Mouse (Mus musculus) E14TG2a.4 (cell line): ENCODE measurements at regions not wholly inside any gene's neighbourhood (a gene's known extent, or its start where the extent isn't known, plus 50 kb on each side); places are given as distances from the start of the nearest gene placed in this dataset.

ENCODE experiments used
- CTCF ChIP-seq: conservative IDR thresholded peaks from 2 replicates; pipeline ENCODE4 v1.5.1; 2014; ENCODE audit warnings: low read length
- NANOG ChIP-seq: IDR thresholded peaks from 2 replicates; pipeline ENCODE4 v1.6.1; 2014; ENCODE audit warnings: borderline replicate concordance, low read length, mixed read lengths

DNA sequence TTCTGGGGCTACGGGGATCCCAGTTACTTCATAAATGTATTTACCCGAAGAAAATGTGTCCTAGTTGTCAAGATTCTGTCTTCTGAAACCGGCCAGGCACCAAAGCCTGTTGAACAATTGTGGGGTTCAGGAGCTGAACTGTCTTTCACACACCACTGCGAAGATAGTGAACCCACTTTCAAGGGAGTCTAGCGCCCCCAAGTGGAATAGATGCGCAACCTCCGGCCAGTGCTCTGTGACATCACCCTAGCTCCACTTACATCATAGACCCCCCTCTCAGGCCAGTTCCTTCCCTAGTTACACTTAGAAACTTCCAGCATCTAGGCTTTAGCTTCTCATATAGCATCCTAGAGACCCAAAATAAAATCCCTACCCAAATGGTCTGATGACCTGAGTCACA, 318.1 kb downstream of the Tmem132b start:
- peak; percentile 52 for TF ChIP-seq CTCF
- no peak for TF ChIP-seq NANOG
